Mouse (Mus musculus): ENCODE measurements around the gene Gm37240. TPM values are rescaled to one million over a fixed set of nuclear protein-coding genes. Genes with fewer than 3 reads are reported as not detected.

Gene Gm37240
- total RNA-seq, 1 experiment, result 1.2 TPM

DNA sequence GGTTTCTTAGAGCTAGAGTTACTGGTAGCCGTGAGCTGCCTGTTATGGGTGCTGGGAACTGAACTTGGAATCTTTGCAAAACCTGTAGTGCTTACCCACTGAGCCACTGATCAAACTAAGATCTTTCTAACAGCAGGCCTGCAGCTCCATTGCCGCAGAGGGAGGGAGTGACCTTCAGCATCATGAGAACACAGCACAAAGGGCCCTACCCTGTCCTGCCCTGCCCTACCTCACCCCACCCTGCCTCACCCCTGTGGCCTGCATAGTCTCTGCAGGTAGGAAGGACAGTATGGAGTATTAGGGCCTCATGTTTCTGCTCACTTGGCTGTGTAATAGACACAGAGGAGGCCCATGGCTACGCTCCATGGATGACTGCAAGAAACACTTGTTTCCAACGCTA is 1248.5 kb downstream of the Gm37240 start:
- no peak overlapping the region for H3K4me3 ChIP-seq (ENCODE audit: insufficient read depth in 1 of 2, low read depth in 1 of 2, low read length in 2 of 2, poor library complexity in 1 of 2, severe bottlenecking in 1 of 2)
- DNase-seq (ENCODE audit: low read depth, low spot score), result no peak
- H3K4me1 ChIP-seq (ENCODE audit: control insufficient read depth in 2 of 2, insufficient read depth in 2 of 2, low read length in 2 of 2, poor library complexity in 1 of 2), result peaks cover 10 to 31% of the 10 kb centered on the region in 2 experiments
- no peaks in the 10 kb centered on the region for H3K36me3 ChIP-seq (ENCODE audit: control insufficient read depth, insufficient read depth, low read length, poor library complexity, severe bottlenecking)
- H3K27ac ChIP-seq (ENCODE audit: insufficient read depth, low read depth, low read length, poor library complexity, severe bottlenecking), result peak overlapping the region; percentile 52
- in situ Hi-C loops (cut with MboI; ENCODE audit: low sequenced_read_pairs in 2 of 2, unreplicated experiment in 2 of 2), result no loop called here
- H3K9me3 ChIP-seq (ENCODE audit: control insufficient read depth, insufficient read depth, low read depth, low read length), result no peaks in the 10 kb centered on the region
- H3K9ac ChIP-seq (ENCODE audit: insufficient read depth, low read depth, low read length, poor library complexity, severe bottlenecking), result no peak overlapping the region
- TF ChIP-seq CHD2 (IDR thresholded peaks at IDR 0.05; ENCODE audit: low read depth, low read length) (no peak), MAFK (IDR thresholded peaks at IDR 0.05; ENCODE audit: insufficient read depth, low read depth, low read length) (no peak), ZC3H11A (IDR thresholded peaks at IDR 0.05; ENCODE audit: borderline replicate concordance, low read depth, low read length) (no peak), ZNF384 (IDR thresholded peaks at IDR 0.05; ENCODE audit: low read depth, low read length) (no peak), HCFC1 (IDR thresholded peaks at IDR 0.05; ENCODE audit: borderline replicate concordance, insufficient read depth, low read length) (no peak)

- Histone ChIP-seq H3K4me1 (ENCODE audit: control insufficient read depth in 2 of 2, insufficient read depth in 2 of 2, low read length in 2 of 2, poor library complexity in 1 of 2) (peaks cover 10 to 30% of the 10 kb centered on the region in 2 experiments), H3K9ac (ENCODE audit: insufficient read depth, low read depth, low read length, poor library complexity, severe bottlenecking) (peak overlapping the region; percentile 50; the same call in 1 of the 2 replicates), H3K4me3 (ENCODE audit: insufficient read depth in 1 of 2, low read depth in 1 of 2, low read length in 2 of 2, poor library complexity in 1 of 2, severe bottlenecking in 1 of 2) (no peak overlapping the region), H3K27ac (ENCODE audit: insufficient read depth, low read depth, low read length, poor library complexity, severe bottlenecking) (peak overlapping the region; percentile 75), H3K9me3 (ENCODE audit: control insufficient read depth, insufficient read depth, low read depth, low read length) (no peaks in the 10 kb centered on the region), H3K36me3 (ENCODE audit: control insufficient read depth, insufficient read depth, low read length, poor library complexity, severe bottlenecking) (no peaks in the 10 kb centered on the region)
- TF ChIP-seq HCFC1 (IDR thresholded peaks at IDR 0.05; ENCODE audit: borderline replicate concordance, insufficient read depth, low read length), result no peak
- TF ChIP-seq ZC3H11A (IDR thresholded peaks at IDR 0.05; ENCODE audit: borderline replicate concordance, low read depth, low read length), result no peak
- TF ChIP-seq ZNF384 (IDR thresholded peaks at IDR 0.05; ENCODE audit: low read depth, low read length), result no peak
- no peak for TF ChIP-seq MAFK (IDR thresholded peaks at IDR 0.05; ENCODE audit: insufficient read depth, low read depth, low read length)
- no peak for TF ChIP-seq CHD2 (IDR thresholded peaks at IDR 0.05; ENCODE audit: low read depth, low read length)
- no peak for DNase-seq (ENCODE audit: low read depth, low spot score)
- in situ Hi-C loops (cut with MboI; ENCODE audit: low sequenced_read_pairs in 2 of 2, unreplicated experiment in 2 of 2), result no loop called here
Measured at GRCm38 (mm10) chr3:84637890-84638578, 1249.3 kb downstream of the Gm37240 start.

- no peaks in the 10 kb centered on the region for H3K36me3 ChIP-seq (ENCODE audit: control insufficient read depth, insufficient read depth, low read length, poor library complexity, severe bottlenecking)
- peaks cover 10 to 29% of the 10 kb centered on the region in 2 experiments for H3K4me1 ChIP-seq (ENCODE audit: control insufficient read depth in 2 of 2, insufficient read depth in 2 of 2, low read length in 2 of 2, poor library complexity in 1 of 2)
- in situ Hi-C loops (cut with MboI; ENCODE audit: low sequenced_read_pairs in 2 of 2, unreplicated experiment in 2 of 2), result no loop called here
- DNase-seq (ENCODE audit: low read depth, low spot score), result no peak
- TF ChIP-seq CHD2 (IDR thresholded peaks at IDR 0.05; ENCODE audit: low read depth, low read length), result no peak
- no peak for TF ChIP-seq MAFK (IDR thresholded peaks at IDR 0.05; ENCODE audit: insufficient read depth, low read depth, low read length)
- no peaks in the 10 kb centered on the region for H3K9me3 ChIP-seq (ENCODE audit: control insufficient read depth, insufficient read depth, low read depth, low read length)
- H3K4me3 ChIP-seq (ENCODE audit: insufficient read depth in 1 of 2, low read depth in 1 of 2, low read length in 2 of 2, poor library complexity in 1 of 2, severe bottlenecking in 1 of 2), result no peak overlapping the region
- H3K9ac ChIP-seq (ENCODE audit: insufficient read depth, low read depth, low read length, poor library complexity, severe bottlenecking), result no peak overlapping the region
- H3K27ac ChIP-seq (ENCODE audit: insufficient read depth, low read depth, low read length, poor library complexity, severe bottlenecking), result no peak overlapping the region
Measured at GRCm38 (mm10) chr3:84637095-84637494, 1250.2 kb downstream of the Gm37240 start.

DNA sequence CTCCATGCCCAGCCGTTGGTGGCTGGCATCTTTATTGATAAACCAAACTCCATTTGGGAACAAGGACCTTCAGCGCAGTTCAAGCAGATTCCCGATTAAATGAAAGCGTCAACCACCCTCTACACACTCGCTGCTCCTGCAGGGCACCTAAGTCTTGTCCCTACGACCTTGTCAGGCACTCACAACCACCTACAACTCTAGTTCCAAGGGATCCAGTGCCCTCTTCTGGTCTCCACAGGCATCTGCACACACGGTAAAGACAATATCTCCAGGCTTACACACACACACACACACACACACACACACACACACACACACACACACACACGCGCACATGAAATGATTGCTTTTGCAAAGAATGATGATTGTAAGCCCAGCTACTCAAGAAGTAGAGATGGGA is 1255.7 kb downstream of the Gm37240 start:
- Histone ChIP-seq H3K27ac (ENCODE audit: insufficient read depth, low read depth, low read length, poor library complexity, severe bottlenecking) (no peak overlapping the region), H3K4me3 (ENCODE audit: insufficient read depth in 1 of 2, low read depth in 1 of 2, low read length in 2 of 2, poor library complexity in 1 of 2, severe bottlenecking in 1 of 2) (no peak overlapping the region), H3K4me1 (ENCODE audit: control insufficient read depth in 2 of 2, insufficient read depth in 2 of 2, low read length in 2 of 2, poor library complexity in 1 of 2) (peaks cover 0 to 16% of the 10 kb centered on the region in 2 experiments; a peak in 2 of 4 replicates), H3K36me3 (ENCODE audit: control insufficient read depth, insufficient read depth, low read length, poor library complexity, severe bottlenecking) (no peaks in the 10 kb centered on the region), H3K9ac (ENCODE audit: insufficient read depth, low read depth, low read length, poor library complexity, severe bottlenecking) (no peak overlapping the region), H3K9me3 (ENCODE audit: control insufficient read depth, insufficient read depth, low read depth, low read length) (no peaks in the 10 kb centered on the region)
- in situ Hi-C loops (cut with MboI; ENCODE audit: low sequenced_read_pairs in 2 of 2, unreplicated experiment in 2 of 2), result no loop called here
- no peak for TF ChIP-seq MAFK (IDR thresholded peaks at IDR 0.05; ENCODE audit: insufficient read depth, low read depth, low read length)
- no peak for TF ChIP-seq ZC3H11A (IDR thresholded peaks at IDR 0.05; ENCODE audit: borderline replicate concordance, low read depth, low read length)
- no peak for TF ChIP-seq HCFC1 (IDR thresholded peaks at IDR 0.05; ENCODE audit: borderline replicate concordance, insufficient read depth, low read length)
- TF ChIP-seq ZNF384 (IDR thresholded peaks at IDR 0.05; ENCODE audit: low read depth, low read length), result no peak
- TF ChIP-seq CHD2 (IDR thresholded peaks at IDR 0.05; ENCODE audit: low read depth, low read length), result no peak
- DNase-seq (ENCODE audit: low read depth, low spot score), result no peak

Measured in ES-E14 (cell line).